Mouse (Mus musculus): ENCODE data around the gene Itga6. TPM values are rescaled to one million over a fixed set of nuclear protein-coding genes. Genes with fewer than 3 reads are reported as not detected.

The Itga6 gene
- polyA plus RNA-seq (2015; fragmentation: Nextera tagmentation; extraction: Ambion mirVana), result 61.8 and 74.1 TPM in 2 replicates

DNA sequence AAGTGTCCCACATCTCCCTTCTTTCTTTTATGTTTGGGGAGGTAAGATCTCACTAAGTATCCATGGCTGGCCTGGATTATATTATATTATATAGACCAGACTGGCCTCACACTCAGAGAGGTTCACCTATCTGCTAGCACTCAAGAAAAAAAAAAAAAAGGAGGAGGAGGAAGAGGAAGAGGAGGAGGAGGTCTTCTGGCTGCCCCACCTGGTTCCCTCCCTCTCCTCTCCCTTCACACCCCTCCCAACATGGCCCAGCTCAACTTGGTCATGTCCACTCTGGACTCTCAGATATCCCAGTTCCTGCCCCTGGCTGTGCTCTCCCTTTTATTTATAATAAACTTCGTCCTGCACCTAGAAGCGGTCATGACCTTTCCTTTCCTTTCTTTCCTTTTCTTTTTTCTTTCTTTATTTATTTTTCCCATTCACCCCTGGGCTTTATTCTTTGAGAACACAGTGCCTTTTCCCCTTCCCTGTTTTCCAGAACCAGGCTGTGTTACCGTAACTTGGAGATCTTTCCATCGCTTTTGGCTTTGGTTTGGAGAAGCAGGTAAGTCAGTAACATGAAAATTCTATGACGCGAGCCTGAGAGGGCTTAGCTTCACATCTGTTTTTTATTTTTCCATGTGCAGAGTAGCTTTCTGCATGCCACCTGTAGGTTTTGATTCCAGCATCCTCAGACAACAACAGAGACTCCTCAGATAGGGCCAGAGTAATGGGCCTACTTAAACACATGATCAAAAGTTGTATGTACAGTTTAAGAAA lies at the start of gene Itga6:
Gene Itga6, plus strand, starts transcription at position 7 of the 765 bp plus-strand sequence.
- Histone ChIP-seq H3K9ac (no peak within 1 kb of the TSS), H3K4me1 (peaks cover 20% of the 10 kb centered on the region; the same call in 1 of the 2 replicates), H3K4me3 (replicated peaks) (no peak within 1 kb of the TSS), H3K4me2 (no peak within 1 kb of the TSS), H3K27ac (peak within 1 kb of the TSS; percentile 36), H3K27me3 (replicated peaks) (no peaks in the 10 kb centered on the region), H3K36me3 (no peaks in the 10 kb centered on the region), H3K9me3 (no peaks in the 10 kb centered on the region)
- WGBS, result 75% methylated on average over 6 of the region's 6 CpGs
- ATAC-seq (ENCODE audit: insufficient read depth, low FRiP score, low read depth), result no peak

GRCm38 (mm10) chr2:71696776-71697175 lies 48.6 kb upstream of the Itga6 start:
- ATAC-seq (ENCODE audit: insufficient read depth, low FRiP score, low read depth), result peak; percentile 37; the same call in 1 of the 2 replicates
- 69% methylated on average over 1 of the region's 1 CpGs for WGBS
- H3K4me2 ChIP-seq, result no peak overlapping the region
- no peak overlapping the region for H3K4me3 ChIP-seq (replicated peaks)
- H3K36me3 ChIP-seq, result no peaks in the 10 kb centered on the region
- H3K27me3 ChIP-seq (replicated peaks), result no peaks in the 10 kb centered on the region
- no peak overlapping the region for H3K9ac ChIP-seq
- no peak overlapping the region for H3K27ac ChIP-seq
- H3K9me3 ChIP-seq, result no peaks in the 10 kb centered on the region
- 0 out of 2 replicates have a peak, but pooled peaks cover 6% of the 10 kb centered on the region for H3K4me1 ChIP-seq

- H3K9me3 ChIP-seq, result no peaks in the 10 kb centered on the region
- peak; percentile 56; the same call in 1 of the 2 replicates for ATAC-seq (ENCODE audit: insufficient read depth, low FRiP score, low read depth)
- H3K27me3 ChIP-seq (replicated peaks), result no peaks in the 10 kb centered on the region
- no peaks in the 10 kb centered on the region for H3K36me3 ChIP-seq
- H3K4me1 ChIP-seq, result 0 out of 2 replicates have a peak, but pooled peaks cover 9% of the 10 kb centered on the region
- no peak overlapping the region; the same call in 1 of the 2 replicates for H3K27ac ChIP-seq
- no peak overlapping the region for H3K4me3 ChIP-seq (replicated peaks)
- no peak overlapping the region for H3K4me2 ChIP-seq
- 33% methylated on average over 8 of the region's 8 CpGs for WGBS
- no peak overlapping the region for H3K9ac ChIP-seq
Observed at GRCm38 (mm10) chr2:71697408-71698336, 47.7 kb upstream of the Itga6 start.

- 0 out of 2 replicates have a peak, but pooled peaks cover 9% of the 10 kb centered on the region for H3K4me1 ChIP-seq
- no peak overlapping the region for H3K4me2 ChIP-seq
- no peaks in the 10 kb centered on the region for H3K9me3 ChIP-seq
- no peaks in the 10 kb centered on the region for H3K36me3 ChIP-seq
- 72% methylated on average over 6 of the region's 6 CpGs for WGBS
- ATAC-seq (ENCODE audit: insufficient read depth, low FRiP score, low read depth), result no peak
- H3K27ac ChIP-seq, result no peak overlapping the region
- no peak overlapping the region for H3K9ac ChIP-seq
- H3K27me3 ChIP-seq (replicated peaks), result no peaks in the 10 kb centered on the region
- no peak overlapping the region for H3K4me3 ChIP-seq (replicated peaks)
Observed at GRCm38 (mm10) chr2:71698366-71698765, 47.0 kb upstream of the Itga6 start.

GRCm38 (mm10) chr2:71698942-71699341 lies 46.5 kb upstream of the Itga6 start:
- WGBS, result 51% methylated on average over 7 of the region's 7 CpGs
- H3K4me1 ChIP-seq, result 0 out of 2 replicates have a peak, but pooled peaks cover 9% of the 10 kb centered on the region
- no peak overlapping the region for H3K27ac ChIP-seq
- ATAC-seq (ENCODE audit: insufficient read depth, low FRiP score, low read depth), result no peak
- no peaks in the 10 kb centered on the region for H3K9me3 ChIP-seq
- no peaks in the 10 kb centered on the region for H3K36me3 ChIP-seq
- H3K4me3 ChIP-seq (replicated peaks), result no peak overlapping the region
- no peaks in the 10 kb centered on the region for H3K27me3 ChIP-seq (replicated peaks)
- H3K4me2 ChIP-seq, result no peak overlapping the region
- no peak overlapping the region for H3K9ac ChIP-seq

- H3K4me2 ChIP-seq, result no peak overlapping the region
- H3K9me3 ChIP-seq, result no peaks in the 10 kb centered on the region
- no peak overlapping the region for H3K27ac ChIP-seq
- WGBS, result 85% methylated on average over 3 of the region's 3 CpGs
- no peak overlapping the region for H3K9ac ChIP-seq
- H3K36me3 ChIP-seq, result no peaks in the 10 kb centered on the region
- no peaks in the 10 kb centered on the region for H3K27me3 ChIP-seq (replicated peaks)
- 0 out of 2 replicates have a peak, but pooled peaks cover 9% of the 10 kb centered on the region for H3K4me1 ChIP-seq
- no peak overlapping the region for H3K4me3 ChIP-seq (replicated peaks)
- no peak for ATAC-seq (ENCODE audit: insufficient read depth, low FRiP score, low read depth)
Observed at GRCm38 (mm10) chr2:71701341-71701740, 44.1 kb upstream of the Itga6 start.

DNA sequence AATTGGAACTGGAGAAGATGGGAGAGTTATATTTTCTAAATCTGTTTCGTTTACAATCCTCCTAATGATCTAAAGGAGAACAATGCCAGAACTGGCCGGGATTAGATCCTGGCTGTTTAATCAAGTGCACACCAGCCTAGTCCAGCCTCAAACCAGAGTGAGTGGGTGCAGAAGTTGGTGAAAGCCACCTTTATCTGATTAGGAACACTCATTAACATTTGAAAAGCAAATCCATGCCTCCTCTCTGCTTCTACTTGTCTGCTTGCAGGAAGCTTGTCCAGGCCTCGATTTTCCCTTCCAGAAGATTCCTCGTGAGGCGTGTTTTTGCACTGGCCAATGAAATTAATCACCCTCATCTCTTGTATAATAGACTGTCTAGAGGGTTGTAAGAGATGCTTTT lies 41.1 kb upstream of the Itga6 start:
- no peaks in the 10 kb centered on the region for H3K9me3 ChIP-seq
- no peak overlapping the region for H3K4me3 ChIP-seq (replicated peaks)
- WGBS, result 67% methylated on average over 5 of the region's 5 CpGs
- 0 out of 2 replicates have a peak, but pooled peaks cover 3% of the 10 kb centered on the region for H3K4me1 ChIP-seq
- no peak overlapping the region for H3K4me2 ChIP-seq
- H3K27ac ChIP-seq, result no peak overlapping the region
- no peak overlapping the region for H3K9ac ChIP-seq
- H3K27me3 ChIP-seq (replicated peaks), result no peaks in the 10 kb centered on the region
- ATAC-seq (ENCODE audit: insufficient read depth, low FRiP score, low read depth), result no peak
- no peaks in the 10 kb centered on the region for H3K36me3 ChIP-seq

DNA sequence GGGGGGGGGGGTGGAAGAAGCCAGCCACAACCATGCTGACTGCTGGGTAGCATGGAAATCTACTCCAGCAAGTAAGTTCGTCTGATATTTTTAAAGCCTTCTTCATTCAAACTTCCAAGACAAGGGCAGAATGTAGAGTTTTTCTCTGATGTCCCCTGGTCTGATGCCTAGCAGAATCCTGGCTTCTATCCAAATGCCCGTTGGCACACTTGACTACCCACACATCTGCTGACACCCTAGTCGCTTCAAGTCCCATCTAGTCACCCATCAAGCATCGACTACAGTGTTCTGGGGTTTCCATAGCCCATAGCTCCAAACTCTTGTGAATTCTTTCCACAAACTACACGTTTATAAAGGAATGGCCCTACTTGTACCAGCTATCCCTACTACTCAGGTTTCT lies 36.5 kb upstream of the Itga6 start:
- Histone ChIP-seq H3K27ac (no peak overlapping the region), H3K9ac (no peak overlapping the region), H3K4me1 (no peaks in the 10 kb centered on the region), H3K27me3 (replicated peaks) (no peaks in the 10 kb centered on the region), H3K4me2 (no peak overlapping the region), H3K9me3 (no peaks in the 10 kb centered on the region), H3K4me3 (replicated peaks) (no peak overlapping the region), H3K36me3 (no peaks in the 10 kb centered on the region)
- 81% methylated on average over 5 of the region's 5 CpGs for WGBS
- ATAC-seq (ENCODE audit: insufficient read depth, low FRiP score, low read depth), result no peak

DNA sequence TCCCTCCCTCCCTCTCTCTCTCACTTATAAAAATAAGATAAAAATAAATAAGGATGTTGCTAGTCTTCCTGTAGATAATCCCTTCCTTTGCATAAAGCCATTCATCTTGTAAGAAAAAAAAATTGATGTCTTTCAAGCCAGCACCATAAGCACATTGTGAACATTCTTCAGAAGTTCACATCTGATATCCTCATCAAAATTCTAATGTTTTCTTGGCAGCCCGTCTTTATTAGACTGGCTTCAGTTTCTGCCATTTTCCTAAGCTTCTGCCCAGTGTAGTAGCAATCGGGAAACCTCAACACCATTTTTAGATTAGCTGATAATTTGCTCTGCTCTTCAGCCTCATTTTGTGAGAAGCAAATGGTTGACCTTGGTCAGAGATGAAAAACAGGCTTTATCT lies 33.8 kb upstream of the Itga6 start:
- no peak overlapping the region for H3K27ac ChIP-seq
- H3K27me3 ChIP-seq (replicated peaks), result no peaks in the 10 kb centered on the region
- H3K9me3 ChIP-seq, result no peaks in the 10 kb centered on the region
- H3K9ac ChIP-seq, result no peak overlapping the region
- no peak overlapping the region for H3K4me2 ChIP-seq
- H3K4me3 ChIP-seq (replicated peaks), result no peak overlapping the region
- H3K36me3 ChIP-seq, result no peaks in the 10 kb centered on the region
- H3K4me1 ChIP-seq, result no peaks in the 10 kb centered on the region
- no peak for ATAC-seq (ENCODE audit: insufficient read depth, low FRiP score, low read depth)
- 62% methylated on average over 2 of the region's 2 CpGs for WGBS

GRCm38 (mm10) chr2:71714416-71714815 lies 31.0 kb upstream of the Itga6 start:
- Histone ChIP-seq H3K9ac (no peak overlapping the region), H3K9me3 (no peaks in the 10 kb centered on the region), H3K4me3 (replicated peaks) (no peak overlapping the region), H3K4me1 (no peaks in the 10 kb centered on the region), H3K27me3 (replicated peaks) (no peaks in the 10 kb centered on the region), H3K27ac (no peak overlapping the region), H3K4me2 (no peak overlapping the region), H3K36me3 (no peaks in the 10 kb centered on the region)
- no peak for ATAC-seq (ENCODE audit: insufficient read depth, low FRiP score, low read depth)
- WGBS, result 86% methylated on average over 5 of the region's 5 CpGs

DNA sequence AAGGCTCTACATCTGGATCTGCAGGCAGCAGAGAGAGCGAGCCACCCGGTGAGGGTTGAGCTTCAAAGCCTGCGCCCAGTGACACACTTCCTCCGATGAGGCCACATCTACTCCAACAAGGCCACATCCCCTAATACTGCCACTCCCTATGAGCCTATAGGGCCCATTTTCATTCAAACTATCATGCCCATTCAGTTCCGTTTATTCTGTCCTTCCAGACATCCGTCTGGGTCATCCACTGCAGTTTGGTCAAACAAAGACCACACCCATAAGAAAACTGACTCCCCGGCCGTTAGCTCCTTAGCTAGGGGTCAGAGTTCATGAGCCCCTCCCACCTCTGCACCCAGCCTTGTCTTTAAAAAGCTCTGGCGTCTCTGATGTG lies 26.4 kb upstream of the Itga6 start:
- 40% methylated on average over 9 of the region's 9 CpGs for WGBS
- no peak overlapping the region for H3K4me2 ChIP-seq
- H3K27ac ChIP-seq, result no peak overlapping the region
- no peaks in the 10 kb centered on the region for H3K4me1 ChIP-seq
- H3K9ac ChIP-seq, result no peak overlapping the region
- H3K36me3 ChIP-seq, result no peaks in the 10 kb centered on the region
- ATAC-seq (ENCODE audit: insufficient read depth, low FRiP score, low read depth), result no peak
- no peaks in the 10 kb centered on the region for H3K9me3 ChIP-seq
- H3K4me3 ChIP-seq (replicated peaks), result no peak overlapping the region
- no peaks in the 10 kb centered on the region for H3K27me3 ChIP-seq (replicated peaks)
